Mouse (Mus musculus) G1E (cell line): ENCODE results near the gene Wdr43.

Experiments
- CTCF ChIP-seq: IDR thresholded peaks from 2 replicates; pipeline ENCODE4 v1.5.1; 2012; ENCODE audit warnings: low read depth, low read length, inconsistent platforms, mixed read lengths
- POLR2AphosphoS5 ChIP-seq: IDR thresholded peaks from 2 replicates; pipeline ENCODE4 v1.6.1; 2012; ENCODE audit warnings: low read depth, low read length, inconsistent platforms; ENCODE audit not compliant: insufficient replicate concordance
- TAL1 ChIP-seq: conservative IDR thresholded peaks from 2 replicates; pipeline ENCODE4 v1.6.1; 2012; ENCODE audit warnings: low read depth, low read length, inconsistent platforms, mixed read lengths

DNA sequence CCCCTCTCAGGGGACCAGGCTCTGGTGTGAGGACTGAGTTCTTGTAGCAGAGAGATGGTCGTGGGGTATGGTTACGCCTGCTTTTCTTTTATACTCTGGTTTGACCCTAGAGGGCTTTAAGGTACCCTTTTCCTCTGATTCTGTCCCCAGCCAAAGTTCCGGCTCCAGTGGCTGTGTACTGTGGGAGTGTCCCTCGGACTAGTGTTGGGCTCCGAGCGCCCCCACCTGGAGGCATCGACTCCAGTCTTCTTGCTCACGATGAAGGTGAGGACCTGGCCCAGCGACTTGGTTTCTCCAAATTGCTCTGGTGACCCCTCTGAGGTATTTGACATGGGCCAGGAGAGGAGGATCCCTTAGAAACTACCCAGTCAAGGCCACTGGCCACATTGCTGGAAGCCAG is 71.7 kb downstream of the Wdr43 start:
- no peak for TF ChIP-seq CTCF
- no peak for TF ChIP-seq POLR2AphosphoS5
- no peak for TF ChIP-seq TAL1
